Mouse (Mus musculus): ENCODE measurements around the gene Fads6.

Gene Fads6

DNA sequence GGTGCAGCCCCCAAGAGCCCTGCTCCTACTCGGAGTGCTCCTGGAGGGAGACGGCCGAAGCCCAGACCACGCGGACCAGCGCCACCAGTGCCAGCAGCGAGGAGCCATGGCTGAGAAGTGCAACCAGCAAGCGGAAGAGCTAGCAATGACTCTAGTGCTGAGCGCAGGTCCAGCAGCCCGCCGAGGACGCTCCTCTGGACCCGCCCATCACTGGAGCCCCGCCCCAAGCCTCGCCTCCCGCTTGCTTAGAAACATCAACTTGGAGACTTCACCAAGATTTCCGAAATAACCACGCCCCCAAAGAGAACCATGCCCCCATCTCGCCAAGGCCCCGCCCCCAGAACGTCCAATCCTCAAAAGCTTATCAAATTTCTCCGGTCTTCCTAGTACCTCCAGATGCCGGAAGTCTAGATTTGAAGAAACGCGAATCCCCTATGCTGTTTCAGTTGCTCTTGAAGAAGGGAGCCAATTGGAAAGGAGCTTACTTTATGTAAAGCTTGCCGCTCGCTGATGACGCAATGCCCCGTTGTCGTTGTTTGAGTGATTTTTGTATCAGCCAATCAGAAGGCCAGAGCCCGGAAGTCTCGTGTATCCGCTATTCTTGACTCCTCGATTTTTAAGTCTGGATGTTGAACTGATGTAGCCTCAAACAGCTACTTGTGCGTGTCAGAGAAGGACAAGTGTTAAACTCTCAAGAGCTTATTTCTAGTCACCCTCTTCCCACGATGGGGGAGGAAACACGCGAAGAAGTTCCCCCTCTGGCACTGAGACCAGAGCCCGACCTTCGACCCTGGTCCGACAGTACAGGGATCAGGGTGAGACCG, 20.5 kb downstream of the Fads6 start, which contains the start of gene Fdxr:
Gene Fdxr, minus strand, starts transcription at position 271 of the 824 bp plus-strand sequence.
- DNase-seq (ENCODE audit: low spot score in 2 of 2): peak; percentile 96 to 98

DNA sequence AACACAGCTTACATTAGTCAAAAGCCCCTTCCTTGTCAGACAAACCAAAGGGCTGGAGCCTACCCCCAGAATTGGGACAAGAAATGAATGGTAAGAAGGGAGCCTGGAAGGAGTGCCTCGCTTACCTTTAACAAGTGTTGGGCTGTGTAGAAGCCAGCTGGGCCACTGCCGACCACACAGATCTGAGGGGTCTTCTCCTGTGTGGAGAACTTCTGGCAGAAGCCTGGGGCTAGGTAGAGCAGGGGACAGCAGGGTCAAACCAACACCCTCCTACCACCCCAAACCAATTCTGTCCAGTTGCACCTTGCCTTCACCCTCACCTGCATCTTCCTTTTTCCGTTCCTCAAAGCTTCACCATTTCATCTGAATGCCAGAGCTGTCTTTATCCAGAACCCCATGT, 21.5 kb downstream of the Fads6 start:
- DNase-seq (ENCODE audit: low spot score in 2 of 2): no peak

DNA sequence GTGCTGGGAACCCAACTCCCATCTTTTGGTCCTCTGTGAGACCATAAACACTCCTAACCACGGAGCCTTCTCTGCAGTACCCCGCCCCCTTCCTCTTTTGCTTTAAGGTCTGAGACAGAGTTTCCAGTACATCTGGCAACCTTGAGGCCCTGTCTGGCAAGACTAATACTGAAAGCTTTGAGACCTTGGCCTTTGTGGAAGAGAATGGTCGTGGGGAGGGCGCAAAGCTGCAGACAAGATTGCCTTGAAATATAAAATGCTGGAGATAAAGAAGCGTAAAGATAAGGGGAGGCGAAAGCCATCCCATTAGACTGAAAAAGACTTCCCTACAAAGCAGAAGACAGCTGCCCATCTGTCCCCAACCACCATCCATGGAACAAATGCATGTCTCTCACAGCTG, 22.0 kb downstream of the Fads6 start:
- no peak for DNase-seq (ENCODE audit: low spot score in 2 of 2)

DNA sequence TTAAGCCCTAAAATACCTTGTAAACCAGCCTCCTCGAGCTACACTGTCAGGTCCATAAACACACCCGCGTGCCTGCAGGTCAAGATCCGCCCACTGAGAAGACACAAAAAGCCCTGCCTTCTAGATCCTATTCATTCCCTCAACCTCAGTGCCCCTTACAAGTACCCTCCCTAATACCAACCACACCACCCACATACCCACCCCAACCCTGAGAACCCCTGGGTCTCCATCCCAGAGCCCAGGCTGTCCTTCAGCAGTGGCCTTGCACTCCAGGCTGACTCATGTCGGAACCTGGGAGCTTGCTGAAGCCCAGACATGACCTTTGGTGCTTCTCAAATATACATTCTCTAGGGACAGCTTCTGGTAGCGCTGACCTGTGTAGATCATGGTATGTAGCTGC, 22.7 kb downstream of the Fads6 start:
- no peak for DNase-seq (ENCODE audit: low spot score in 2 of 2)

DNA sequence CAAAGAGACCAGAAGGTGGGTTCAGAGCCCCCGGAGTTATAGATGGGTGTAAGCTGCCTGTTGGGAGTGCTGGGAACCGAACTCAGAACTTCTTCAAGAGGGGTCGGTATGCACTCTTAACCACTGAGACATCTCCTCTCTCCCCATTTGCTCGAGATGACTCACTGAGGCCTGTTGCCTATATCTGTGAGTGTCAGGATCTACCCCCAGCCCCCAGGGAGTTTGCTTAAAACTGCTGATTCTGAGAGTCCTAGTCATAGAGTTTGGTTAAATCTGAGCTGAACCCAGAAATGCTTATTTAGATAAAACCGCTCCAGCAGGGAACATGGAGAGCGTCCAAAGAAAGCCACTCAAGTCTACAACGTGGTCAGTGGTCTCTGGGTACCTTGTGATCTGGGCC, 23.3 kb downstream of the Fads6 start:
- DNase-seq (ENCODE audit: low spot score in 2 of 2): no peak

DNA sequence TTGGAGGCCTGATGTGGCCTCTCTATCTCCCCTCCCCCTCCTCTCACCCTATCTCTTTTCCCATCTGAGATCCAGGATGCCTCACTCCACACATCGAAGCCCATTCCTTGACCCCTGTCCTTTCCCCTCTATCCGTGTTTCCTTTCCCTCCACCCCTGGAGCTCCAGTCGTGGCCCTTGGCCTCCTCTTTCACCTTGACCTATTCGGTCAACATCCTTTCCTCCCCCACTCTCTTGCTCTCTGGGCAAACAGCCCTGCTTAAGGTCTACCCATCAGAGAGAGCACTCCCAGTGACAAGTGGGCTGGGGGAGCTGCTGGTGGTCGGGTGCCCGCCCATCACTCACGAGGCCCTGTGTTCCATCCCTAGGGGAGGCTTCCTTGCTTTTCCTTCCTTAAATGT, 23.7 kb downstream of the Fads6 start:
- DNase-seq (ENCODE audit: low spot score in 2 of 2): no peak

DNA sequence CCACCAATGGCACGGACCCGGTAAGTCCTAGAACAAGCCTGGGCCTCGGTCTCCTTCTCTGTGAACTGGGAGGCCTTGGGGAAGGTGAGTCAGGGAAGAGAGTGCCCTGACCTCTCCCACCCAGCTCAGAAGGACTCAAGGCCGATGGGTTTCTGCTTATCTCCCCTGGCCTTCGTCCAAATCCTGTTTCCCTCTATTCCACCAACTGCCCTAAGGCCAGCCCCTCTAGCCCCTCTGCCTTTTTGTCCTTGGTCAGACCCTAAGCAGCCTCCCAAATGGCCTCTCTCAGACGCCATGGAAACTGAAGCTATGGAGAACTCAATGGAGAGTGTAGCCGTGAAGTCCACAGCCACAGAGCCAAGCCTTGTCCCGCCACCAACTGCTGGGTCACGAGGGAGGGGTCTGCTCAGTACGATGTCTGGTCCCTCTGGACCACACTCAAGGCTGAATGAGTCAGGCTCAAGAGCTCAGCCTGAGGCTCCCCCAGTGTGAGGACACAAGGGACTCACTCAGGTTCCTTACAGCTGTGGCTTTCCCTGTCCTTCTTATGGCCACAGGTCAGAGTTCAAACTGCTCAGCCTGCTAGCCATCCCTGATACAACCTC, 24.5 kb downstream of the Fads6 start:
- no peak for DNase-seq (ENCODE audit: low spot score in 2 of 2)

DNA sequence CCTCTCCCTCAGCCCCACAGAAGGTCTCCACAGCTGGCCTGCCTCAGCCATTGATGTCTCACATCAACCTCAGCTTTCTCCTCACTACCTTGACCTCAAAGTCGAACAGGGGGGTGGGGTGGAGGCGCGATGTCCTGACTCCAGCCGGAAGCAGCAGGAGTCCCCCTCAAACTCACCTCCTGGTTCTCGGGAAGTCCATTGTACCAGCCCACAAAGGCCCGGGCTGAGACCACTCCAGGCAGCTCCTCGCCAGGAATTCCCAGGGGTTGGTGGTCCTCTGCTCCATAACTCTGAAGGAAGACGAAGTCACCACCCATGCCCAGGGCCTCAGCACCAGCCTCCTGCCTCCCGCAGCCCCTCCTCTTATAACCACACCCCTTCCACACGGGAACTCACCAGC, 26.0 kb downstream of the Fads6 start:
- no peak for DNase-seq (ENCODE audit: low spot score in 2 of 2)

DNA sequence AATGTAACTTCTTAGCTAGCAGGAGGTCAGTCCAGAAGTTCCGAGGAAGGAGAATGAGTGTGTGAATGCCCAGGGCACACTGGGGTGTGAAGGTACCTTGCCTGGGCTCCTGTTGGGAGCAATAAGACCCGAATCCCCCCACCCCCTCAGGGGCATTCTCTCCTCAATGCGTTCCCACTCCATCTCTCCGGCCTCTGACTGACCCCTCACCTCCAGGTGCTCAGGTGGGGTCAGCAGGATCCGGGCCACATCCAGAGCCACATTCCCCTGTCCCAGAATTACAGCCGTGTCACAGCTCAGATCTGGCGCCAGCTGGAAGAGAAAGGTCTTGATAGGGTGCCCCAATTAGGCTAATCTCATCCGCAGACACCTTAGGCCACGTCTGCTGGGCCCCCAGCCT, 26.4 kb downstream of the Fads6 start:
- no peak for DNase-seq (ENCODE audit: low spot score in 2 of 2)

DNA sequence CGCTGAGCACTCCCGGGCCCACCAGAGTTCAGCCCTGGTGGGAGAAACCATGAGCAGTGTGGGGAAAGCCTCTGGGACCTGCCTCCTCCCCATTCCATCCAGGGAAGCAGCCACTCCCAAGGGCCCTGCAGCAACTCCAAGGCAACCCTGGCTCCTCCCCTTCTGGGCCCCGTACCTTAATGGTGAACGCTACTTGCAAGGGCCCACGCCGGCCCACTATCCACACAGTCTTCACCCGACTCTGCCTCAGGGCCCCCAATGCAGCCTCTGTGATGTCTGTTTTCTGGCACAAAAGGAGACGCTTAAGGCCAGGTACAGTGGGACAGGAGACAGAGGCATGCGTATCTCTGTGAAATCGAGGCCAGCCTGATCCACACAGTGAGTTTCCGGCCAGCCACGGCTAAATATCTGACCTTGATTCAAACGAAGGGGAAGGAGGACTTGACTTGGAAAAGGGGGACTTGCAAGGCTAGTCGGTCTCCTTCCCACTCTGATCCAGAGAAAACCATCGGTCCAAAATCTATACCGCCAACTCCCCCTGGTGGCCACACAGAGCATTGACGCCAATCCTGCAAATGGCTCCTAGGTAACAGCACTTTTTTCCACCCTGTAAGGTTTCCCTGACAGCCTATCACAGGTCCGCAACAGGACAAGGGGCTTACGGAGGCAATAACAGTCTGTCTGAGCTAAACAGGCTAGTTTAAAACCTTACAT, 27.2 kb downstream of the Fads6 start:
- DNase-seq (ENCODE audit: low spot score in 2 of 2): peak; percentile 56 to 76

DNA sequence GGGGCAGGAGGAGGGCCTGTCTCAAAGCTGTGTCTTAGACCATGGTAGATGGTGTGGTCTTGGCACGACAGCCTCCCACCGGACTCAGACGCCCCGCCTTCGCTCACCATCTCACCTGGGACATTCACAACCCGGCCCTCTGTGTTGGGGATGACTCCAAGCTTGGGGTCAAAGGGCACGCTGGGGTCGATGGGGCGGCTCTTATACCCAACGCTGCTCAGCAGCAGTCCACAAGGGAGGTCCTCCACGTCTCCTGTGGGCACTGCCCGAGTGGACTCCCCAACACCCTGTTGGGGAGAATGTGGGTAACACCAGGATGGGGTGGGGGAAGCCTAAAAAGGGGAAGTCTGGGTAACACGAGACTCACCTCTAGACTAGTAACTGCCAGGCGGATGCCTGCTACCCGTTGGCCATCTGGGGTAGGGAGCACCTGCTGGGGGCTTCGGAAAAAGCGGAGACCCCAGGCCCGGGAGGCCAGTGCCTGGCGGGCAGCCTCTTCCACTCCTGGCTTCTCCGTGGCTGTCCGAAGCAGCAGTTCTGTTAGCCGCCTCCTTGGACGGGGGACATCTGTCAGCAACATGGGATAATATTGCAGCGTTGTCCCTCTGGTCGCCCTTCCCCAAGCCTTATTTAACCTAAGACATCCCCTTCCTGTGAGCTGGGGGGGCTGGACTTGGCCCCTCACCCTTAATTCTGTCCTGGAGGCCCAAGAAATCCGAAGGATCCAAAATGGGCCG, 28.0 kb downstream of the Fads6 start:
- DNase-seq (ENCODE audit: low spot score in 2 of 2): no peak

DNA sequence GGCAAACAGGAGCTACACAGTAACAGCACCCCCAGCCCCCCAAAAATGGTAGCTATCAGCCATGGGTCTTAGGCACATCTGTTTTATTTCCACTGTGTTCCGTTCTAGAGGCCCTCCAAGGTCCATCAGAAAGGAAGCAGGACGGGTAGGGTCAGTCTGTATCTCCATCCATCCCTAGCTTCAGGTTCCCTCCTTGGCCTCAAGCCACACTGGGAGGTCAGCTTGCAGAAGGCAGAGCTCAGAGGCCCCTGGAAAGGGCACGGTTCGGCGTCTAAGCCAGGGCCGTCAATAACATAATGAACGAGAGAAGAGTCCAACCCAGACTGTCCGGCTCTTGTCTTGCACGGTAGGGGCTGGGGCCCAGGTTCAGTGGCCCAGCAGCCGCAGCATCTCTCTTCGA, 29.5 kb downstream of the Fads6 start:
- DNase-seq (ENCODE audit: low spot score in 2 of 2): no peak

DNA sequence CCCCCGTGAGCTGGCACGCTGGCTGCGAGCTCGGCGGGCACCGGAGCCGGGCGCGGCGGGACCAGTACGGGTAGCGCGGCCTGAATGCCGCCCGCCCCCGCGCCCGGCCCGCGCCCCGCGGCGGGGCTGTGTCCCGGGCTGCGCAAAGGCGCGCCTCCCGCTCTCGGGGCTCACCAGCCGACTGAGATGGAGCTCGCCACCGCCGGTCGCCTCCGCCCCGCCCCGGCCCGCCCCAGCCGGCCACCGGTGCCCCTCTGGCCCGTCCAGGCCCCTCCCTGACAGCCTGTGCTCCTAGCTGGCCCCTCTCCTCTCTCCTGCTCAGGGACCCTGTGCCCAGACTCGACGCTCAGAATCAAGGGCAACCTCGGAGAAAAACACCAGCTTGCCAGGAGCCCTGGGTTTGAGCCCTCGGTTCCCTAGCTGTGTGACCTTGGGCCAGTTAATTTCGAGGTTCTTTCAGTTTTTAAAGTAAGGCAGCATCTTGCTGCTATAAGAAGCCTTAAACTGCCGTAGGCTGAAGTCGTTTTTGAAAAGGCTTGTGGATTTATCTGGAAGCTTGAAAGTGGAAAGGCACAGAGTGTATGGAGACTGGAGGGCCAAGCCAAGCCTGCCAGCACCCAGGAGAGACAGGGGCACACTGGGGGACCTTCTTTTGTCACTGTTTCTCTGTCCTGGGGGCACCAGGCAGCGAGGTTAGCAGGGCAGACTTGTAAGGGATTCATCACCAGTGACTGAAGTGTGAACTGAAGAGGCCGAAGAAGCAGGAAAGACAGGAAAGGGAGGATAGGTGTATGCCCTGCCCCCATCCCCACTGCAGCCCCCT, 30.2 kb downstream of the Fads6 start, which contains the start of gene Grin2c:
Gene Grin2c, minus strand, starts transcription at position 183 of the 823 bp plus-strand sequence.
- DNase-seq (ENCODE audit: low spot score in 2 of 2): no peak

DNA sequence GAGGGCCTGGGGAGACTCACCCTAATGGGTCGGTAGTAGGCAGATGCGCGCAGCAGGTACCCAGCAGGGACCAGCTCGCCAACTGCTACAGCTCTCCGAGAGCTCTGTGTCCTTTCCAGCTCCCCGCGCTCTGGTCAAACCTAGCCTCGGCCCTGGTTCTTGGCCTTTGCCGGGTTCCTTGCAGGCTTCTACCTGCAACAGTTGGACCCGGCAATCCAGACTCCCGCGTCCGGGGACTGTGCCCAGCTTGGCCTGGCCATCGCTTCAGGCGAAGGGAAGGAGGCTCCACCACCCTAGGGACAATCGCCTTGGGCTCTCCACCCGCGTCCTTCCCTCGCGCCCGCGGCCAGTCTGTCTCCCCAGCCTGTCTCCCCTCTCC, 31.1 kb downstream of the Fads6 start:
- peak in 1 of 2 experiments; percentile 26 for DNase-seq (ENCODE audit: low spot score in 2 of 2)

DNA sequence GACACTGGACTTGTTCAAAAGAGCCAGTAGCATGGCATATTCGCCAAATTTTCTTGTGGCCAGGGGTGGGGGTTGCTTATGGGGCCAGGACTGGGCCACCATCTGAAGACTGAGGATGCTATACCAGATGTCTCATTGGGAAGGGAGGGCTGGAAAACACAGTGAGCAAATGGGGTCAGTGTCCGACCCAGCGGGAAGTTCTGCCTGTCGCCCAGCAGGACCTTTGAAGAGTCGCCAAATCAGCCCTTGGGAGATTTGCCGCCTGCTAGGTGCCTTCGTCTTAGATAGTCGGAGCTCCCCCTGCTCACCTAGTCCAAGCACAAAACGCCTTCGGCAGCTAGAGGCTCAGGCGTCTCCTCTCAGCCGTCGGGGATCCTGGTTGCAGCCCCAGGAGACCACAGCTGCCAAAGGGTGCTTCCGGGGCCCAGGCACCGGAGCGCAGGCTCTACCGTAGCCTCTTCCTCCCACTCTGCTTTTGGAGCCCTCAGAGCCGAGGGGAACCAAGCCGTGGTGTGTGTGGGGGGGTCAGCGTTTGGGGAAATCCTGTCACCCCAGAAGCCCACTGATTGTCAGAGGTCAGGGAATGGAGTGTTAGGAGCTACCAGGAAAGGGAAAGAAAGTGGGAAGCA, 31.6 kb downstream of the Fads6 start:
- DNase-seq (ENCODE audit: low spot score in 2 of 2): no peak

DNA sequence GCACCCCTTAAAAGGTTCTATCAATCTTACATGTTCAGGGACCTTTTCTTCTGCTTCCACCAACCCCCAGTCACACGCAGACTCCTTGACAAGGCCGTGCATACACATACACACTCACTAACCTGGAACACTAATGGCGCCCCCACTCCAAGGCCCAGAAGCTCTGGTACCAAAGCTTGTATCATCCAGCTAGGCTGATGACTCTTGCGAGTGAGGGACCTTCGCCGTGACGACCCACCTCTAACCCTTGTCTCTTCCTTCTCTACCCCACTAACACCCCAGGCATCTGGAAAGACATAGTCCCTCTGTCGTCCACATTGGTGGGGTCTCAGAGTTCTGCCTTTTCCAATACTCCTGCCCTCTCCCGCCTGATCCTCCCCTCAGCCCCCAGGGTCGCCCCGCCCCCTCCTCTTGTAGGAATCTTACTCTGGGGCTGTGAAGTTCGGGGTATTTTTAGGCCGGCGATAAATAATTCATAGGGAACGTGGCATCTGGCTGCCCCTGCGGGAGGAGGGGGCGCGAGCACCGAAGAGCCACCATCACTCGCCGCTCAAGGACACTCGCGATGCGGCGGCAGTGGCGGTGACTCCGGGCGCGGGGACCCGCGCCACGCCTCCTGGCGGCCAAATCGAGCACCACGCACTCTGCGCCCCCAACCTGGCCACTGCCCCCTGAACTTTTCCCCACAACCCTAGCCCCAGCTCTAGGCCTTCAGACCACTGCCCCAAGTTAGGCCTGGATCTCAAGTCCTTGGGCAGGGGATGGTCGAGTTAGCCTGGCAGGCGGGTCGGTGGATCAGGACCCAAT, 32.4 kb downstream of the Fads6 start:
- no peak for DNase-seq (ENCODE audit: low spot score in 2 of 2)

DNA sequence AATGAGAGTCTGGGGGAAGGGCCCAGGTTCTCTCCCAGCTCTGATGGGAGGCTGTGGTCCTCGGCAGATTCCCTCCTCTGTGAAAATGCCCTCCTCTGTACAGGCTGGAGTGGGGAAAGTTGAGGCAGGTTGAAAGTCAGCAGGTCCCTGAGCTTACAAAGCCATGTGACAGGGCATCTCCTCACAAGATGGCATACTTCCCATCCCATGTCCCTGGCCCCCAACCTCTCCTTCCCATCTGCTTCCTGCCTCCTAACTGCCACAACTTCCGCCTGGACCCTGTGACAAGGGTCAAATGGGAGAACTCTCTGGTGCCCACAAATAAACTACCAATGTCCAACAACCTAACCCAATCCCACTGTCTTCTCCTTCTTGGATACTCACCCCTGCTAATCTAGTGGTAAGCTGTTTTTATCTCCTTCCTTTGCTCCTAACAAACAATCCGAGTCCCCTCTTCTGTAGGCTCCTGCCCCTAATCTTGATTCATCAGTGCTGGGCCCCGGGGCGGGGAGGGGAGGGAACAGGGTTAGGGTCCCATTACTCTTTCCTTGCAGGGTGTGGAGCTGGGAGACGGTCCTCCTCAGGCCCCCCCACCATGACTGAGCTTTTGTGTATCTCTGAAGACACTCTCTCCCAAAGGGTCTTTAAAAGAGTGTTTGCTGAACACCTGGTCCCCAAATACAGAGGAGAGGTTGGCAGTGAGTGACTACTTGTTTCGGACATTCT, 33.2 kb downstream of the Fads6 start:
- DNase-seq (ENCODE audit: low spot score in 2 of 2): no peak

DNA sequence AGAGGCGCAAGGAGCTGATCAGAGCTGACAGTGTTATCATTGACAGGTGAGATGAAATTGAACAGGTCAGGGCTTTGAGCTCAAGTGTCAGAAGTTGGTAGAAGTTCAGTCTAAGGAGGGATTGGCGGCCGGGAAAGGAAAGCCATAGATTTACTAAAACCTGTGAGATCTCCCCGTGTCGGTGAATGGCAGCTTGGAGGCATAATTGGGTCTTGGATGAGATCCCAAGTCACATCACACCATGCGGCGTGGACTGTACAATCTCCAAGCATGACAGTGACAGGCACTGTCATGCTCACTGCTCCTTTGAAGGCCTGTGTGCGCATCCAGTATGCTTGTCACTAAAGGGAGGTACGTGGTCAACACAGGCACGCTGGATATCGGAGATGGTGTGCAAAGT, 34.5 kb downstream of the Fads6 start:
- no peak for DNase-seq (ENCODE audit: low spot score in 2 of 2)

DNA sequence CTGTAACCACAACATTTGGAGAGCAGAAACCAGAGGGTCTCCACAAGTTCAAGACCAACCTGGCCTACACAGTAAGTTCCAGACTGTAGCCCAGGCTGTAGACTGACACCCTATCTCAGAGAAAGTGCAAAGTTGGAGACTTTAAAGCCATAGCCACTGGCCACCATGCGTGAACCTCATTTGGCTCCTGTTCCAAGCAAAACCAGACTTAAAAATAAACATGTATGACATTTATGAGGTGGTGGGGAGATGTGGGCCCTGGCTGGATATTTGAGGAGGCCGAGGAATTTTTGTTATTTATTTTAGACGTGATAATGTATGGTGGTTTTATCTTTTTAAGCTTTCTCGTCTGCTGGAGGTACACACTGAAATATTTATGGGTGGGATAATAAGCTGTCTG, 38.3 kb downstream of the Fads6 start:
- no peak for DNase-seq (ENCODE audit: low spot score in 2 of 2)
